Mouse (Mus musculus) cerebellum, adult 11 months (tissue): Measurements from ENCODE around the gene Rcbtb2.

Experiments
- DNase-seq: peaks from one replicate; pipeline ENCODE4 v3.0.0; 2022

The Rcbtb2 gene

DNA sequence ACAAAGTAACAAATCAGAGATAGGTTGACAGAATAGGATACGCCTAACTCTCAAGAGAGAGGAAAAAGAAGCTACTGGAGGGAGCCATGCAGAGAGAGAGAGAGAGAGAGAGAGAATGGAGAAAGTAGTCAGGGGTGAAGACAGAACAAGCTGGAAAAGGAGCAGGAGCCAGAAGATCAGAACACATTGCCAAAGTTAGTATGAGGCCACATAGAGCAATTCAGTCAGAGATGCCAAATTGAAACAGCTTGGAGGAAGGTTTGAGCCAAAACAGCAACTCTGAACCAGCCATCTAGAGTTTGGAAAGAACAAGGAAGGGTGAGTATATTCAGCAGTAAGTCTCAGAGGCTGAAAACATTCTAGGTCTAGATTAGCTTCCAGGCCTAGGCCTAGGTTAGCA lies 94.2 kb downstream of the Rcbtb2 start:
- DNase-seq, result no peak

DNA sequence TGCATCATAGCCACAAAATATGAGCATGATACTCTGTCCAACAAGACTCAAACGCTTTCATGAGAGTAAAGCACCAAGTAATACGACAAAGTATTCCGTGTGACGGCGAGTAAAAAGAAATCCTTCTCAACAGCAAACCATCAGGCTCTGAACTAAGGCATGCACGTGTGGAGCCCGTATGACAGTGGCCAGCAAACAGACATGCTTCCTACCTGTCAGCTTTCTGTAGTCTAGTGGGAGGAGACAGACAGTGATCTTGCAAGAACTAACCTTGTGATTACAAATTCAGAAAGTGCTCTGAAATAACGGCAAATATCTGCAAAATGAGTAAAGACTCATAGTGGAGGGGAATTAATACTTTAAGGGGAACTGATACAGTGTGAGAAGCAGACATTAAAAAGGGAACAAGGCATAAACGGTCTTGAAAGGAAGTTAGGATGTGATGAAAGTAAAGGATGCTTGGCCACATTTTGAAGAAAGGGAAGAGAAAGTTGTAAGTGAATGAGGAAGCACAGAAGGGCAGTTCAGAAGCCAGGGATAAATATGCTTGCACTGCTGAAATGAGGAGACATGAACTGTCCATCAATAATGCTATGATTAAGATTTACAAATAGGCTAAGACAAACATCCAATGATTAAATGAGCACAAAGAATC lies 99.6 kb downstream of the Rcbtb2 start:
- no peak for DNase-seq

- no peak for DNase-seq
These were observed 103.5 kb downstream of the Rcbtb2 start for GRCm38 (mm10) chr14:73226346-73226745.

GRCm38 (mm10) chr14:73226849-73227248 lies 104.0 kb downstream of the Rcbtb2 start:
- DNase-seq, result no peak

DNA sequence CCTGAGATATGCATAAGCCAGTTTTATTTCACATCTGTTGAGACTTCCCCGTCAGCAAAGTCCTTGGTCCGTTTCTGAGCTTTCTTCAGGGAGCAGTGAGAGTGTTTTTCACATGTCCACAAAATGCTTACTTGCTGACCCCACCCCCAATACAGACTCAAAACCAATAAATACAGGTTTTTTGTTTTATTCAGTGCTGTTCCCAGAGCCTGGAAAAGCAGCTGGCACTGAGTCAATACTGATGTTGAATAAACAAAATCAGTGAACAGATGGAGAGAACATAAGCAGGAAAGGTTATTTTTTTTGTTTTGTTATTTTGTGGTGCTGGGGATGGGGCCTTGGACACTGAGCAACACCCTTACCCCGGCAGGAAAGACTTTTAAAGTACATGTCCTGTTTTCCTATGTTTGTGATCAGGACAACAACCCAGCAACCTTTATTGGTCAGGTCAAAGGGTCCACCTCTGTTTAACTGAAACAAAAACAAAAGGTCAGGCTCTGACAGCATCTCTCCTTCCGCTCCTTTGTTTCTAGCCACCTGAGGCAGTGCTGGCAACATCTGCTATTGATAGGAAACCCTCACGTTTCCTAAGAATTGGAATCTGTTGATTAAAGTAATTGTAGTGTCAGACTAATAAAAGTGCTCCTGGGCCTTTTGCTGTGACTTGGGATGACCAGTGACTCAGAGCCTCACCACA lies 108.6 kb downstream of the Rcbtb2 start:
- no peak for DNase-seq

DNA sequence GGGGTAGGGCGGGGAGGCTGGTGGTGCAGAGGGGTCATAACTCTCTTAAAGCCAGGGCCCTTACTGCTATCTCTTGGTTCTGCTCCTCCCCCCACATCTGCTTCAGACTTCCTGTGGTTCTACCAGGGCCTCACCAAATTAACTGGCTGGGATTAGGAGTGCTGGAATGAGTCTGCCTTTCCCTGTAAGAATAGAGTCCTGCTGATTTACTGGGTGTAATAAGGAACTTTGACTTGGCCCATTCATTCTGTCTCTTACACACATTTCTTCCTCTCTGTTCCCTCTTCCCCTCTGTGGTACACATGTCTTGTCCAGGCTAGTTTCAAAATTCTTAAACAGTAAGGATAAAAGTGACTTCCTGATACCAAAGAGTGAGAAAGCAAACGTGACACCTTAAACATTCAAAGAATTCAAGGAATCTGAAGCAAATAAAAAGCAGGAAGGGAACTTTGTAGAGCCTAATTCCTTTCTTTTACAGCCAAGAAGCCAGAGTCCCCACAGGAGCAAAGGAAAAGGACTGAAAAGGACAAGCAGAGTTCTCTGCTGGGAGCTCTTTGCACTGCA lies 111.7 kb downstream of the Rcbtb2 start:
- no peak for DNase-seq

DNA sequence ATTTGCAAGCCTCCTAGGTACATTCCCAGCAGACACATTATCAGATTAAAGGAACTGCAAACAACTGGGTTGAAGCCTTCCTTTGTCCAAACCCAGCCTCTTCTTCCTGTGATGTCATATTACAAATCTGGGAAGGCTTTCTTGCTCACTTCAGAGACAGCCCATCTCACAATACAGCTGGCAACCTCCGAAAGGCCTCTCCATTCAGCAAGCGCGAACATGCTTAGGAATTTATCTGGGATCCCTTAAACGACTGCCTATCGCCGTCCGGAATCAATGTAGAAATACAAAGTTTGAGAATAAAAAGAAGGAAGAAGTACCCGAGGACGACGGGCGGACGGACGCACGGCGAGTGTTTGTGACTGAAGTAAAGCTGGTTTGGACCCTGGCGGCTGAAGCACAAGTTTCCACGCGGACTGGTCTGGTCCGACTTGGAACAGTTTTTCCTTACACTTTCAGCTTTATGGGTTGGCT lies 115.0 kb downstream of the Rcbtb2 start, which contains the start of gene Lpar6:
Lpar6 (plus strand) TSS at position 48 of the 474 bp plus-strand sequence.
- no peak for DNase-seq

GRCm38 (mm10) chr14:73238498-73239250 lies 115.8 kb downstream of the Rcbtb2 start:
- DNase-seq, result no peak

GRCm38 (mm10) chr14:73239291-73239690 lies 116.5 kb downstream of the Rcbtb2 start:
- no peak for DNase-seq

DNA sequence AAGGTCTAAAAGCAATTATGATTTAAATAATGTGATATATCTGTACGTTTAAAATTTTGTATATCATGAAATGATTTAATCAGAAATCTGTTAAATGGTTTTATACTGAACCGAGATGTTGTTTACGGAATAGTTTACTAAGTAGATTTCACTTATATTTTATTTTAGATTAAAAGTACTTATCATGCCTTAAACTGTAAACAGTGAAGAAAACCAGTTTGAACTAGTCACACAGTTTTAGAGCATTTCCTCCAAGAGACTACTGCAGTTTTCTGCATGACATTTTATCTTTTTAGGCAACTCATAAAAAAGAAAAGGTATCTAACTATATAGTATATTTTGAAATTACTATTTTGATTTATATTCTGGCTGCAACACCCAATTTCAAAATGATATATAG lies 117.0 kb downstream of the Rcbtb2 start:
- DNase-seq, result no peak

GRCm38 (mm10) chr14:73244061-73244597 lies 121.3 kb downstream of the Rcbtb2 start:
- DNase-seq, result no peak

GRCm38 (mm10) chr14:73250056-73250455 lies 127.2 kb downstream of the Rcbtb2 start:
- DNase-seq, result no peak

DNA sequence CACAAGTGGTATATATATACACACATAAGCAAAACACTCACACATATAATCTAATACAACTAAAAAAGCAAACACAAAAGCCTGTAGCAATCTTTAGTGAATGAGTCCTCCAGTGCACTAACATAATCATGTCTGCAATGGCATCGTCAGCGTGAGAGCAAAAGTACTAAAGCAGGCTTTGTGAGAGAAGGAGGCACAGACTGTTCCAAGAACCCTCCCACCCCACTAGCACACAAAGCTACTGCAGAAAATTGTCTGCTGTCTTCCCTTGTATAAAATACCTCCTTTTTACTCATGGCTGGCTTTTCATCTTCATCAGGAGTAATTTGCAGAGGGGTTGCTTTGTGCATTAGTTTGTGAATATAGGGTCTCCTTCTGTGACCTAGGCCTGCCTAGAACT lies 129.4 kb downstream of the Rcbtb2 start:
- no peak for DNase-seq

DNA sequence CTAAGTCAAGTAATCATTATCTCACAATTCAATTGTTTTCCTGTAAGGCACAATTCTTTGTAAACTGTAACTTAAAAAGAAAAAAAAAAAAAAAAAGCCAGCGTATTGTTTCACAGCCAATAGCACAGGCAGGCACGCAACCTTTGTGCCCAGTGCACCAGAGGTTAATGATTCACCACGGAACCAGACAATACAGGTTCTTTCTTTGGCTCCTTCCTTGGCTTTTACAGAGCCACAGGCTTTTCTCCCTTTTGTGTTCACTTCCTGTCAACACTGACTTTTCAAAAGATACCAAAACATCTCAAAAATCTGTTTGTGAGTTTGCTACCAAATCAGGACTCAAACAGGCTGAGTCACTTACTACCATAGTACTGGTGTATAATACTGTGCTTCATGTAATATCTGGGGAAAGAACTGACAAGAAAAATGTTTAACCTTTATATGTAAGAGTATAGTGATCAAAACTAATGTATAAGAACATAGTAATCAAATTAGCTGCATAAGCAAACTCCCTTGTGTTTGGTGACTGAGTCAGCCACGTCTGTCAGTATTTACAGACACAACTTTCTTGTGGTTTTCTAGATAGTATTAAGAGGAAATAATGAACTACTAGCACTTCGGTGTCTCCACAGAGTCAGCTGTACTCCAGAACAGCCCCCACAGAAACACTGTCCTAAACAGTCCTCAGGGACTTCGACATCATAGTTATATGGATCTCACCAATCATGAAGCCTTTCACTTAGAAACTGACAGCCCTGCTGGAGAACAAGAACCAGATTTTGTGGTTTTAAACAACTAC lies 130.8 kb downstream of the Rcbtb2 start:
- no peak for DNase-seq

DNA sequence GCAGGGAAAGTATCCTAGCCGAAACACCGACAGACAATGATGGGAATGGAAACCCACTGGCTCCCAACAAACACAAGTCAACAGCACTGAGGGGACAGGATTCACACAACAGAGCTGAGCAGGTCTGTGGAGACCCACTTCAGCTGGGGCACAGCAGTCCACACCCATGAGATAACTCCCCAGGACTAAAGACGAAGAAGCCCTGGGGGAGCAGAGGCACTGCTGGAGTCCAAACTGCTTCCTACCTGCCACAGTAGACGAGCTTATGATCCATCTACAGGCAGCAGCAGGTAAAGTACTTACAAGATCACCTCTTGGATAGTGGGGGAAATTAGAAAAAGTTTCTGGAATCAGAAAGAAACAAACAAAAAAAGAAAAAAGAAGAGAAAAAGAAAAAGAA lies 131.6 kb downstream of the Rcbtb2 start:
- no peak for DNase-seq

GRCm38 (mm10) chr14:73255426-73255970 lies 132.7 kb downstream of the Rcbtb2 start:
- no peak for DNase-seq

GRCm38 (mm10) chr14:73257348-73257747 lies 134.5 kb downstream of the Rcbtb2 start:
- no peak for DNase-seq
